Mouse (Mus musculus) C2C12 (cell line): ENCODE data around the gene Macrod1.

Experiments
- CTCF ChIP-seq: IDR thresholded peaks from one replicate; pipeline ENCODE4 v1.5.1; 2011; ENCODE audit not compliant: control insufficient read depth, insufficient read depth, insufficient read length
- USF1 ChIP-seq: IDR thresholded peaks from one replicate; pipeline ENCODE4 v1.6.1; 2011; ENCODE audit warnings: low read depth, mild to moderate bottlenecking, control low read depth, moderate library complexity

GRCm38 (mm10) chr19:7239574-7239973, 183.0 kb downstream of the Macrod1 start:
- TF ChIP-seq CTCF (no peak), USF1 (no peak)
